Mouse (Mus musculus): ENCODE data around the gene Arid3a.

Gene Arid3a

GRCm38 (mm10) chr10:79976071-79976721 is 49.4 kb downstream of the Arid3a start:
- DNase-seq (ENCODE audit: low spot score in 2 of 2), result no peak

- no peak for DNase-seq (ENCODE audit: low spot score in 2 of 2)
These were observed 49.9 kb downstream of the Arid3a start for GRCm38 (mm10) chr10:79976722-79977107.

GRCm38 (mm10) chr10:79977324-79977723 is 50.5 kb downstream of the Arid3a start:
- no peak for DNase-seq (ENCODE audit: low spot score in 2 of 2)

GRCm38 (mm10) chr10:79978061-79978460 is 51.2 kb downstream of the Arid3a start:
- no peak for DNase-seq (ENCODE audit: low spot score in 2 of 2)

- no peak for DNase-seq (ENCODE audit: low spot score in 2 of 2)
These were observed 52.7 kb downstream of the Arid3a start for GRCm38 (mm10) chr10:79979401-79980155.

GRCm38 (mm10) chr10:79983205-79983604 is 56.4 kb downstream of the Arid3a start:
- DNase-seq (ENCODE audit: low spot score in 2 of 2), result no peak

GRCm38 (mm10) chr10:79983670-79984069 is 56.8 kb downstream of the Arid3a start:
- DNase-seq (ENCODE audit: low spot score in 2 of 2), result peak; percentile 52 to 59

DNA sequence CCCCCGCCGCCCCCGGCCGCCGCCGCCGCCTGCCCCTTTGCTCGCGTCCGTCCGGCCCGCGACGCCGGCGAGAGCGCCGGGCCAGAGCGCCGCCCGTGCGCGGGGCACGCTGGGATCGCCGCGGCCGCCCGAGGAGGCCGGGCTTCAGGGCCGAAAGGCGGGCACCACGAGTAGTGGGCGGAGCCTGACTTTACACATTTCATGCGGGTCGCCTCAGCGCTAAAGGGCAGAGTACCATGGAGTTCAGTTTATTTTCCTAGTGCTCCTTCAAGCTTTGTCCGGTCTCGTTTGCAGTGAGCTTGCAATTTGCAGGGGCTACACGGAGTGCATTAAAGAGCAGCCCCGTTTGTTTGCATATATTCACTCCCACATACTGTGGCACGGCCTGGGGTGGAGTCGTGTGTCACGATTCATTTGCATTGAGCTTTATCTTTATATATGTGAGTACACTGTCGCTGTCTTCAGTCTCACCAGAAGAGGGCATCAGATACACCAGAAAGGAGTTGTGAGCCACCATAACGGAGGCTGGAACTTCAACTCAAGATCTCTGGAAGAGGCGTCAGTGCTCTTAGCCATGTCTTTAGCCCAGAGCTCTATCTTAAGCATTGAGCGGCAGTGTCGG is 57.5 kb downstream of the Arid3a start, which contains the start of gene Tmem259:
Tmem259 (minus strand) TSS at position 136 of the 622 bp plus-strand sequence.
- DNase-seq (ENCODE audit: low spot score in 2 of 2), result peak; percentile 76 to 81

DNA sequence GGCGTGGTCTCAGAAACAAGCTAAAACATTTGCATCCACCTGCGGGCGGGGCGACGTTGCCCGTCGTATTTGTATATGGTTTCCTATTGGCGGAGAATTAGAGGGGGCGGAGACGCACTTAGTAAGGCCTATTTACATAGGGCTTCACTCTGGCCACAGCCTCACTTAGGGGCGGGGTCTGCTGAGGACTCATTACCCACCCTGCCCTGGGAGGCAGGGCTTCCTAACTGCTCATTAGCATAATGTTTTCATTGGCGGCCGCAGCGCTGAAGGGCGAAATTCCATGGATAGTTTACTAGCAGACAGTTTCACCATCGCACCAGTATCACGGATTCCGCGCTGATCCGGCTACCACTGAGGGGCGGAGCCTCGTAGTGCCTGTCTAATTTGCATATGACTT is 58.0 kb downstream of the Arid3a start:
- DNase-seq (ENCODE audit: low spot score in 2 of 2), result peak; percentile 97 to 99

GRCm38 (mm10) chr10:79985334-79986231 is 58.7 kb downstream of the Arid3a start:
- peak; percentile 60 to 62 for DNase-seq (ENCODE audit: low spot score in 2 of 2)

- no peak for DNase-seq (ENCODE audit: low spot score in 2 of 2)
These were observed 59.5 kb downstream of the Arid3a start for GRCm38 (mm10) chr10:79986232-79986878.

- DNase-seq (ENCODE audit: low spot score in 2 of 2), result peak; percentile 57 to 75
These were observed 60.1 kb downstream of the Arid3a start for GRCm38 (mm10) chr10:79986963-79987362.

- no peak for DNase-seq (ENCODE audit: low spot score in 2 of 2)
These were observed 61.1 kb downstream of the Arid3a start for GRCm38 (mm10) chr10:79987771-79988505.

DNA sequence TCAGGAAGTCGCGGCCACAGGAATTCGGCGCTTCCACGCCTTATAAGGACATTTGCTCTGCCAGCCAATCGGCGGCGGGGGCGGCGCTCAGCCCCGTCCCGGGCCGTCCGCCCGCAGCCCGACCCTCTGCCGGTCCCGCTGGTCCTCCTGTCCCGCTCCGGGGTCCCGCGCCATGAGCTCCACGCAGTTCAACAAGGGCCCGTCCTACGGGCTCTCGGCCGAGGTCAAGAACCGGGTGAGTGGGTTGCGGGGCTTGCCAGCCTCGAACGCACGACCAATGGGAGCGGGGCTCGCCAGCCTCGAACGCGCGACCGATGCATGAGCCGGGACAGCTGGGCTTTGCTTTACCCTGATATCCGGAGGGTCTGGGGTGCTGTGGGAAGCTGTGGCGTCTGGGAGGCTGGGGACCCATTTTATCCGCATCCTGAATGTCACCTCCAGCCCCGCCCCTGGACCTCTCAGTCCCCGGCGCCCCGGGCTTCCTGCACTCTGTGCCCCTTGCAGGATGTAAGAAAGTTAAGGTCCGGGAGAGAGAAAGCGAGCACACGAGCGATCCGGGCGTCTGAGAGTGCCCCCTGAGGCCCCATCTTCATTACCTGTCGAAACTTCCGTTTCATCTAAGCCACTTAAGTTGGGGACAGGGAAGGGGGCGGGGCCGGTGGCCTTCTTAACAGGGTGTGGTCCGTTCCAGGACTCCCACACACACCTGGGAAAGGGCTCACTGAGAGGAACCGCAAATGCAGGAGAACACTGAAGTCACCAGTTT is 61.8 kb downstream of the Arid3a start, which contains the start of gene Cnn2:
Cnn2 (plus strand) TSS at position 79 of the 766 bp plus-strand sequence.
- no peak for DNase-seq (ENCODE audit: low spot score in 2 of 2)

DNA sequence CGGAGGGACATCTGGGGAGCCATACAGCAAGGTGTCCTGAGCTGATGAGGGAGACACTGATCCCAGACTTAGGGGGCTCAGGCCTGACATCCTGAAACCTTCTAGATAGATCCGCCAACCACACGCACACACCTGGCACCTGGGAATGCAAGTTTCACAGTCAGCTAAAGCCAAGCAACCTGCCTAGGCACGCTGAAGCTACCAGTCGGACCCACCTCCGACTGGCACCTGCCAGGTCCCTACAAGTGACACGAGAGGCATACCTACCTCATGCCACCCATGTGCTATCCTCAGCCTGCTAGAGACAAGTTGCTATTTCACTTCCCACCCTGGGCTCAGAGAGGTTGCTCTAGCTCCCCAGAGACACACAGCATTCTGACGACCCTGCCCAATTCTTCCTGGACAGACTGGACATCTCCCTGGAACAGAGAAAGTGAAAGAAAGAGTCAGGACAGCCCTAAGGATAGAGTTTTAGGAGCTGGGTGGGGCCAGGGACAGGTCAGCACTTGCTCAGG is 62.5 kb downstream of the Arid3a start:
- DNase-seq (ENCODE audit: low spot score in 2 of 2), result no peak

DNA sequence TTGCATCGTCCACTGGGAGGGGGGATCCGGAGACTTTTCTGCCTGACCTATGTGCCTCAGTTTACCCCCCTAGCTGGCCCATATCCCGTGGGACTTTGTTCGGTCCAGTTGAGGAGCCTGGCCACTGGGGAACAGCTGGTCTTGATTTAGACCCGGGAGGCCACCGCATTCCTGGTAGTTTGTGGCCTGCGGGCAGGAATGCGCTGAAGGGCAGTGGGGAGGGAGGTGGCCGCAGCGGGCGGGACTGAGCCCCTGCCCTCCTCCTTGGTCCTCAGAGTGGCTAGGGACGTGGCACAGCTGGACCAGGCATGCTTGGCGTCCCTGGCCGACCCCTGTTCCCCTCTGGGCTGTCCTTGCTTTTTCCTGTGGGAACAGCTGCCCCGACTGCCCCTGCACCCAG is 63.0 kb downstream of the Arid3a start:
- DNase-seq (ENCODE audit: low spot score in 2 of 2), result no peak

GRCm38 (mm10) chr10:79991099-79991498 is 64.3 kb downstream of the Arid3a start:
- DNase-seq (ENCODE audit: low spot score in 2 of 2), result no peak

- DNase-seq (ENCODE audit: low spot score in 2 of 2), result no peak
These were observed 64.7 kb downstream of the Arid3a start for GRCm38 (mm10) chr10:79991548-79991947.

DNA sequence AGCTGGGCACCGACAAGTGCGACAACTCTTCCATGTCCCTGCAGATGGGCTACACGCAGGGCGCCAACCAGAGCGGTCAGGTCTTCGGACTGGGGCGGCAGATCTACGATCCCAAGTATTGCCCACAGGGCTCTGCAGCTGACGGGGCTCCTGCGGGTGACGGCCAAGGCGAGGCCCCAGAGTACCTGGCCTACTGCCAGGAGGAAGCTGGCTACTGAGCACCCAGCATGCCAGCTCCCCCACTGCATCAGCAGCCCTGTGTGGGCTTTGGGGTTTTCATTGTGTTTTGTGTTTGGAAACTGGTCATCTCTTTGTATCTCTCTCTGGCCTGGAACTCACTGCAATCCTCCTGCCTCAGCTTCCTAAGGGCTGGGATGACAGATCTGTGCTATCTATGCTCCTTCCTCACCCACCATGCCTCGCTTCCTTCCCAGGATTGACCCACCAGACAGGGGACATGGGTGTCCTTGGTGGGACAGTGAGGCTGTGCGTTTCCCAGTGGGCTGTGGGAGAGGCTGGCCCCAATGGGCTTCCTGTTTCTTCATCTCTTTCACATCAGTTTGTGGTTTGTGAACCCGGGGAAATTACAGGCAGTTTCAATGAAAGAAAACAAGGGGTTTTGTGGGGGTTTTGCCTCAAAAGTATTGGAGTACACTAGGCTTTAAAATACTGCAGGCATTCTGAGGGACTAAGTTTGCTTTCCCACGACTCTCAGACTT is 67.7 kb downstream of the Arid3a start:
- no peak for DNase-seq (ENCODE audit: low spot score in 2 of 2)
